Mouse (Mus musculus) 3134 (cell line): ENCODE measurements around the gene Frmd4a.

Experiments used
- DNase-seq: peaks from one replicate; pipeline ENCODE4 v3.0.0-alpha.2; 2011; ENCODE audit warnings: low spot score; ENCODE audit not compliant: insufficient read length; ENCODE audit errors: extremely low read depth

Frmd4a gene

DNA sequence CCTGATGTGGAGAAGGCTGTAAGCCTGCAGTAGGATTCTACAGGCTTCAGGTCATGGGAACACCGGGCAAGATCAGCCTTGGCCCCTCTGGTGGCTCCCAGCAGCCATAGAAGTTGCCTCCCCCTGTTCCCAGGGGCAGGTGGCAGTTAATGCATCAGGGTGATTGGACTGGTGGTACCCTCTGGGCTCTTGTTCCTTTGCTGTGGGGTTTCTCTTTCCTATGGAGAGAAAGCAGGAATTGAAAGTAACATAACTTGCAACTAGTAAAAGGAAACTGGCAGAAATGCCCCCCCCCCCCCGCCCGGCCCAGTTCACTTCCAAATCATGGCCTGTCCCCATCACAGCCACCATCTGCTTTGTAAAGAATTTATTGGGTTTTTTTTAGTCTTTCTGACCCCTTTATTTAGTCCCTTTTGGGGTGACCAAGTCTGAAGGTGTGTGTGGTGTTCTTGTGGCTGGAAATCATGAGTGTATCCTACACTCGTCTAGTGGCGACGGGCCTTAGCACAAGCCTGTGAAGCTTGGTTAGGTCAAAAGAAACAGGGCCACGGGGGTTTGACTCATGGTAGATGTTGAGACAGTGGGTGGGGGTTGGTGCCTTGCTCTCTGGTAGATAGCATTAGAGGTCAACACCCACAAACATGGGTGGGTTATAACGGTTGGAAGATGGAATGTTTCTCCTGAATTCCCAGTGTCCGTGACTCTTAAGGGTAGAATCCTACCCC, 549.6 kb downstream of the Frmd4a start:
- DNase-seq: no peak

DNA sequence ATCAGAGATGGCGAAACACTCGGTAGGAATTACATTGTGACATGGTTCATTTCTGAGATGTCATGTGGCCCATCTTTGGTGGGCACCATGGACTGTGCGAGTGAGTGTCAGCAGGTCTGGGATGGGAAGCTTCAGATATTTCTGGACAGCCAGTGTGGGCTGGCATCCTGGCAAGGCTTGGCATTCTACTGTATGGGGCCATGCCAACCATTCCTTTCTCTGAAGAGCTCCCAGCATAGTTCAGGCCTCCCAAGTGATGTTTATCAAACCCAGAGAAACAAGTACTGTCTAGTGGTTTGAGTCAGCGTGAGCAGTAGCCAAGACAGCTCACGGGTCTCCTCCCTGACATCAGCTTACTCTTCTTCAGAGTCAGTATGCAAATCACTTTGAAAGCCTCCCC, 551.5 kb downstream of the Frmd4a start:
- no peak for DNase-seq

DNA sequence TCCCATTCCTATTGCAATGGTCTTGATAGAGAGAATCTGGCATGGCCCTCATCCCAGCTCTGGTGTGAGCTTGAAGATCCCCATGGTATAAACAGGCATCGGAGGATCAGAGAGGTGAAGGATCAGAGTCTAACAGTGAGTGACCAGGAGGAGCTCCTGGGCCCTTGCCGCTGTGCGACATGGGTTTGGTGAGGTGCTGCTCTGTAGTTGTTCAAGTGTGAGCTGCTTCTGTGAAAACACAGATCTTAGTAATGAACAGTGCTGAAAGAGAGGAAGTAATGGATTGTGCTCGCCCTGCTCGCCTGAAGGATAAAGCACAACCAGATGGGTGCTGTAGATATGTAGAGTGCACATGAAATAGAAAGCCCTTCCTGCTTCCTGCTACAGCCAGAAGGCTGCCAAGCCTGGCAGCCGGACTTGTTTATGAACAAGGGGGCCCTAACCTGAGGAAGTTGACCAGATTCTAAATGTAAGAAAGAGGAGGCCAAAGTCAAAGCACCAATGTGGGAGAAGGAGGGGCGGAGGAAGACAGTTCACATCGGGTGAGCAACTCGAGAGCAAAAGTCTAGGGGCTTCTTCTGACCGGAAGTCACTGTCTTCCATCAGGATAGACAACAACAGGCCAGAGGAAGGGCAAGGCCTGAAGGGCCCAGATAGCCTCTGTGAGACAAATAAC, 552.8 kb downstream of the Frmd4a start:
- DNase-seq: no peak

DNA sequence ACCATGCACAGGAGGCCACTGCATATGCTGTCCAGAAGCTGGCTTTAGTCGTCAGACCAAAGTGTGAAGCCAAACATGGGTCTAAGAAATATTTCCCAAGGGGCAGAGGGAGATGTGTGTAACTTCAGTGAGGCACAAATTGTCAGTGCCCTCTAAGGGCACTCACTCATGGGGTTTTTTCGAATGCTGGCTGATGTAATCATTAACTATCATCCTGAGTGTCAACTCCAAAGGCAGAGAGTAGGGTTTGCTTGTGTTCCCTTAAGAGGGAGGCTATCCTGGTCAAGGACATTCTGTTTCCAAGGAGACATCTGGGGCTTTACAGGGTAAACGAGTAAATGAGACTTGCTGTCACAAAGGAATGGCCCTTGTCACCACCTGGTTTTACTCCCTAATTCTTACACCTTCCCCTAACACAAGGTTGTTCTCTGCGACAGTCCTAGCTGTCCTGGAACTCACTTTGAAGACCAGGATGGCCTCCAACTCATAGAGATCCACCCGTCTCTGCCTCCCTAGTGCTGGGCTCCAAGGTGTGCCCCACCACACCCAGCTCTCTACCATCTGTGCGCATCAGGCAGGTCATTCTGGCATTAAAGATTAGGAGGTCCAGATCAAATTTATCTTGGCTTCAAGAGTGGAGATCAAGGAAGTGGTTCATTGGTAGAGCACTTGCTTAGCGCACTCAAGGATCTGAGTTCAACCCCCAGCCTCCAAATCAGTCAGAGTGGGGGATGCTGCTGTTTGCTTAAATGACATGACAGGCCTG, 555.2 kb downstream of the Frmd4a start:
- no peak for DNase-seq

DNA sequence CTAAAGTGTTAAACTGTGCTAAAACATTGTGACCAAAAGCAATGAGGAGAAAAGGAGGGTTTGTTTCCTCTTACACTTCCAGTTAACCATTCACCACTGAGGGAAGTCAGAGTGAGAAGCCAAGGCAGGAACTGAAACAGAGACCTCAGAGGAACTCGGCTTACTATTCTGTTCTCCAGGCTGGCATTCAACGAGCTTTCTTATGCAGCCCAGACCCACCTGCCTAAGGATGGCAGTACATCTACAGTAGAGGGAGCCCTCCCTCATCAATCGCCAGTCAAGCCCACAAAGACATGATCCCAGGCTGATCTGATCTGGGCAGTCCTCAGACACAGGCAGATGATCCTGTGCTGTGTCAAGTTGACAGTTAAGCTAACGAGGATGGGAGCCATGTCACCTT, 555.9 kb downstream of the Frmd4a start:
- no peak for DNase-seq

DNA sequence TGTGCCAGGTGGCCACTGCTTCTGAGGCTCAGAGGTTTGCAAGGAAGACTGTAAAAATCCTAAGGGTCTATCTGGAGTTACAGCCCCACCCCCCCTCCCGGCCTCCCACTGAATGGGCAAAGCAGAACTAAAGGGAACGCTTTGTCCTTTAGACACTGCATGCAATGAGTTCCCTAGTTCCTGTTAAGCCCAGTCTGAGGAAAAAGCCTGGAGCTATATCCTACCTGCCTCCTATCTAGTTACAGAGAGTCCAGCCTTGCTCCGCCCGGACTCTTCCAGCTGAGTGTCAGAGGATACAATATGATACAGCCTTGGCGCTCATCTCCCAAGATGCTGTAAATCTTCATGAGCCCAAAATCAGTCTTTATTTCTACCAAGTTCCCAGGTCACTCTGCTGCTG, 556.7 kb downstream of the Frmd4a start:
- no peak for DNase-seq

DNA sequence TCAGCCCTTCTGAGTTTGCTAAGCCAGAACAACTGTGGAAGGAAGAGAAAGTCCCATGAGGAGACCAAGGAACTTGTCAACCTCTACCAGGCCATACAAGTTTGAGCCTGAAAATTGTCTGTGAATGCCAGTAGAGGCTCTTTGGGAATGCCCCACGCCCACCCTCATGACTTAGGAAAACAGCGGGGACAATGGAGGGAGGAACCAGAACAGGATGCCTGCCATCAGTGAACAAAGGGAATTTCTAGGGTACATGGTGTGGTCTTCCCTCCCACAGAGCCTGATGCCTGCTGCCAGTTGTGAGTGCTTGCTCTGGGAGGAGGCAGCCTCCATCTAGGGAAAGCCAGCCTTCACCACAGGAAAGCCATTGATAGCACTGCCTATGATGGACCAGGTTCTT, 557.6 kb downstream of the Frmd4a start:
- DNase-seq: no peak

DNA sequence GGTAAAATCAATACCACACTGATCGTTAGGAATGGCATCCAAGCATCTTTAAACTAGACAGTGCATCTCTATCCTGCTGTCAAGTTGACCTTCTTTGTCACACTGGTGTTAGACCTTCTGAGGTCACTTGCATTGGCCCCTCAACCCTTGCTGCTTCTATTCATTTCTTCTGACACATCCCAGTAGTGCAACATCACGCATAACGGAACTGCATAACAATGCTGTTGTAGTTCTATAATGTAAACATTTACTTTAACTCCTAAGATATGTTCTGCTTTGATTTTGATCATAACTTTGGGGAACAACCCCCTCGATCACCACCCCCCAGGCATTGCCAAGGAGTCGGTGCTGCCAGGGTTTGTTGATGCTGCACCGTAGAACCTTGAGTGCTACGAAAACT, 558.5 kb downstream of the Frmd4a start:
- DNase-seq: no peak

DNA sequence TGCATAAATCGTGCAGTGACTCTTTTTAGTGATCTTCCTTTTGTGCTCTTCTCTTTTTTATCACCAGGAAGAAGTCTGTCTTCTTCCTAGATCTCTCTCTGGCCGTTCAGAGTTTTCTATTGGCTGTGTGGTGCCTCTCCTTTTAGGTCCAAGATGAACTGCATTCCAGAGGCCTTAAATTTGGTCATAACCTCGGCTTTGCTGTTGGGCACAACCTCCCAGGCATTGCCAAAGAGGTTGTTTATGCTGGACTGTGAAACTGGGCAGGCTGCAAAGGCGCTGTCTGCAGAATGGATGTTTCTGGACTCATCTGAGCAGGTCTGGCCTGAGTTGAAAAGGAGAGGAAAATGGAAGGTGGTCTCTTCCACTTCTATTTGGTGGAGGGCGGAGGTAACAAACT, 560.8 kb downstream of the Frmd4a start:
- DNase-seq: no peak

DNA sequence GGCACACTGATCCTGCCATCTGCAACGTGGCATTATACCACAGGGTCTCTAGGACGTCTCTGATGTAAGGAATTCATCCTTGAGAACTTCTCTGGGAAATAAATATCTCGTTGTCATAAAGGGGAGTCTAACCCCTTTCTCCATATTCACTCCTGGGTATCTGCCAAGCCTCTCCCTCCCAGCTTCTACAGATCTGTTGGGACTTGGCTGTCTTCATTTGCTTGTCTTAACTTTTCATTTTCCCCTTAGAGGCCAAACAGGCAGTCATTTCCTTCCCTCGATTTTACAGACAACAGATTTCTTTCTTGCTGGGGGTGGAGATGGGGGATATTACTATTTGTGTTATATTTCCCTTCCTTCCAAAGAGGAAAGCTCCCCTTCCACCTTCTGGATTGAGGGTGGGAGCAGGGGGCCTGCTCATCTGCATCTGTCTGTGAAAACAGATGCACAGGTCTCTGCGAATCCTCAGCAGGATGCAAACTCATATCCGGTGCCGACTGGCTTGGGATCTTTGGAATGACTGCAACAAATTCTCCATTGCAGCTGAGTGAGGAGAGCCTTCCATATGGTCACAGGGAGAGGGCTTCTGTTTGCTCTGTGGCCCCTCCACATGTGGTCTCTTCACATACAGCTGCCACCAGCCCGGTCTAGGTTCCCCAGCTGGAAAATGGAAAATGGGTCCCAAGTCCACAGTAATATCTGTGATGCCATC, 562.0 kb downstream of the Frmd4a start:
- DNase-seq: no peak

DNA sequence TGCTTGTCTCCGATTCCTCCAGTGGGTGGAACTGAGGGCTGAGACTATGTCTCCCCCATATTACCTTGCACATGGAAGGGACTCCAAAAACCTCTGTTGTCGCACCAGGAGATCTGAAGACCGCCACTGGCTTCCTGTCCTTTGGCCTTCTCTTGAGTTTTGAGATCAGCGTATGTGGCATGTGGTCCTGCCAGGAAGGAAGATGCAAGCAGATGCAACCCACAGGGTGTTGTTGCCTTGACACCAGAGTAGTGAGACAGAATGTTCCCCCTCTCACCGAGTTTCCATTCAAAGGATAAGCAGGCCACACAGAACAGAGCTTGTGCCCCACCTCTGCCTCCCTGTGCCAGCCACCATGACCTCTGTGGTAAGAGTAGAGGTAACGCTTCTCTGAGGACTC, 563.1 kb downstream of the Frmd4a start:
- DNase-seq: no peak

DNA sequence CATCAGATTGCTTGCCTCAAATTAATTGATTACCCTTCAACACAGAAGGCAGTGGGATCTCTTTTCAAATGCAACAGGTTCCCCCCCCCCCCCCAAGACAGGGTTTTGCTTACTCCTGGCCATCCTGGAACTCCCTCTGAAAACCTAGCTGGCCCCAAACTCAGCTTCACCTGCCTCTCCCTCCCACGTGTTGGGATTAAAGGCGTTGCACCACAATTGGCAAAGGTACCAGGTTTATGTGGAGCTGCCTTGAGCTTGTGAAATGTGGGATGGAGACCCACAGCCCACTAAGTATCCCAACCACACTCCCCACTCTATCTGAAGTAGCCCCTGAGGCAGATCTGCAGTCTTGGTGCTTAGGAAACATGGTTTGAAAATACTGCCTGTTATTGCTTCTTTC, 565.4 kb downstream of the Frmd4a start:
- DNase-seq: no peak

DNA sequence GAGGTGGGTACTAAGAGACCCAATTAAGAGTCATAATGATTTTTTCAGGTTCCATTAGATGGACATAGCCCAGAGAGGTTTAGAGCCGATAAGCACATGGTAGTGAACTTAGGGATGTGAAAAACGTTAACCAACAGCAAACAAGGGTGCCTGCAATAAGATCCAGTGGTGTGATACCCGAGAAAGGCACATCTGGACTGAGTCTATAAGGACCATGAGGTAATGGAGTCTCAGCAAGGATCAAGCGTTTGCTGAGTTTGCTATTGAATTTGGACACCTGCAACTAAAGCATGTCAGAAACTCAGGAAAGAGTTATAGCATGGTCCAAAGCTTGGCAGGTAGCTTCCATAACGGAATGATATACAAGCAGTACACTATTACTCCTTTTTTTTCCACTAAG, 566.7 kb downstream of the Frmd4a start:
- no peak for DNase-seq

DNA sequence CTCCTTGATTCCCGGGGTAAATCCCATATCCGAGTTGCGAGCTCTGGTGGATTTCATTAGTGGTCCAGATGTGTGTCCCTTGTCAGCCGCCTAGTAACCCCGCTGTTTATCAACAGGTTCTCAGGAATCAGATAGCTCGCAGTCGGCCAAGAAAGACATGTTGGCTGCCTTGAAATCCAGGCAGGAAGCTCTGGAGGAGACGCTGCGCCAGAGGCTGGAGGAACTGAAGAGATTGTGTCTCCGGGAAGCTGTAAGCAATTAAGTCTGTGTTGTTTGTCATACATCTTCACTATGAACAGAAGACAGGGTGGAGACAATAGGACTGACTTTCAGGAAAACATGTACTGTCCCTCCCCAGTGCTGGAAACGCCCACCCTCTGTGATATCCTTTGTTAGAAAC, 568.7 kb downstream of the Frmd4a start:
- DNase-seq: no peak

DNA sequence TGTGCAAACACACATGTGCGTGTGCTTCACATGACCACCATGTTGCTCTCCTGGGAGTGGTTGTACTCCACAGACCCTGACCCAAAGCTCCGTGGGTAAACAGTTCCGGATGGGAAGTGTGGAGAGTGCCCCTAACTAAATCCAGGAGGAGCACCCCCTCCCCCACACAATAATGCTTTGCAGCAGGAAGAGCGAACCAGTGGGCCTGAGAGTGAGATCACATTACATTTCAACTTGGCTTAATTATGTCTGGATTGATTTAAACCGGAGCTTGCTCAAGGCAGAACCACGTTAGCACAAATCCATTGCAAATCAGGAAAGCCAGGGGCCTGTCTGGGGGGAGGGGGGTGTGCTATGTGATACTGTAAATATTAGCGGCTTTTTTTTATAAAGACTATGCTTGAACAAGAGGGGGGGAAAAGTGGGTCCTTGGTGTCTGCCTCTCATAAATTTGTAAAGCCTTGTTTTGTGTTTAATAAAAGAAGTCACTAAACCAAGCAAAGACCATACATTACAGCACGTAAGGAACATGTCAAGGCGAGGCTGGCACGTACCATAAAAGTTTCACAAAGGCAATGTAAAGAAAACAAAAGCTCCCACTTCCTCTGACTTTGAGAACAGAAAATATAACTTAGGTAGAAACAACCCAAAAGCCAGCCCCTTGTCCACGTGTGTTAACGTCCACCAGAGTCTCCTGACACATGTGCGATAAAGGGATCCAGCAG, 570.3 kb downstream of the Frmd4a start:
- no peak for DNase-seq

DNA sequence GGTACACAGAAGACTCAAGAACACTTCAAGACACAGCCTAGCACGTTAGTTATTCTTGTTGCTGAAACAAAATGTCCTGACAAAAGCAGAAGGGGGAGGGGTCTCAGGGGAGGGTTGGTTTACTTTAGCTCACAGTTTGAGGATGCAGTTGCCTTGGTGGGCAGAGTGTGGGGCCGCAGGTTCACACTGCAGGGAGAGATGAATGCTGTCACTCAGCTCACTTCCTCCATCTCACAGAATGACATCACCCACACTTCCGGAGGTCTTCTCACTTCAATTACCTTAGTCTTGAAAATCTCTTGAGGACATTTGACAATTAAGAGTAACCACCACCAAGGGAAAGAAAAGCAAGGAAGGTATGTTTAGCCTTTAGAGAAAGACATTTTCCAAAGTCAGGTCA, 574.1 kb downstream of the Frmd4a start:
- DNase-seq: no peak

DNA sequence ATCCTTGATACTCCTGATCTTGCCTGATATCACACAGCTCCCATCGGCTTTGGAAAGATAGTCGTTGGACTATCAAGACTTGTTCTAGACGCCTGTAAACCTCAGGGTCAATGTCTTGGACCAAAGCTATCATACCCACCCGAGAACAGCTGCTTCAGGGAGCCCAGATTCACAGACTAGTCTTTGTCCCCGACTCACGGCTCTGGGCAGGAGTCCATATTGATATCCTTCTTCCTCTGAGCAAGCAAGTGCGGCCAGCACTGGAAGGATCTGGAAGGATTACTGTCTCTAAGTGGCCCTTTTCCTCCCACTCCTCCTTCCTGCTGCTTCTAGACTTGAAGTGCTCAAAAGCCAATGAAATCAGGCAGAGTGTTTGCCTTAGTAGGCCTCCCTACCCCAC, 575.1 kb downstream of the Frmd4a start:
- no peak for DNase-seq

DNA sequence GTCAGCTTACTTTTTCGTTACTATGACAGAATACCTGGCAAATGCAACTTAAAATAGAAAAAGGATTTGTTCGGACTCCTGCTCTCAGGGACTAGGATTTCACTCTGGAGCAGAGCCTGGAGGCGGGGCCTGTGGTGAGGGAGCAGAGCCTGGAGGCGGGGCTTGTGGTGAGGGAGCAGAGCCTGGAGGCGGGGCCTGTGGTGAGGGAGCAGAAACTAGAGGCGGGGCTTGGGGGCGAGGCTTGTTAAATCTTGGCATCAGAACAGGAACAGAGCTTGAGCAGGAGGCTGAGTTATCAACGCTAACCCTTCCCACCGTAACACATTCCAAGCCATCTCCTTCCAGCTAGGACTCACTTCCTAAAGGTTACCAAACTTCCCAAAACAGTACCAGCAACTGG, 575.9 kb downstream of the Frmd4a start:
- peak; percentile 80 for DNase-seq

DNA sequence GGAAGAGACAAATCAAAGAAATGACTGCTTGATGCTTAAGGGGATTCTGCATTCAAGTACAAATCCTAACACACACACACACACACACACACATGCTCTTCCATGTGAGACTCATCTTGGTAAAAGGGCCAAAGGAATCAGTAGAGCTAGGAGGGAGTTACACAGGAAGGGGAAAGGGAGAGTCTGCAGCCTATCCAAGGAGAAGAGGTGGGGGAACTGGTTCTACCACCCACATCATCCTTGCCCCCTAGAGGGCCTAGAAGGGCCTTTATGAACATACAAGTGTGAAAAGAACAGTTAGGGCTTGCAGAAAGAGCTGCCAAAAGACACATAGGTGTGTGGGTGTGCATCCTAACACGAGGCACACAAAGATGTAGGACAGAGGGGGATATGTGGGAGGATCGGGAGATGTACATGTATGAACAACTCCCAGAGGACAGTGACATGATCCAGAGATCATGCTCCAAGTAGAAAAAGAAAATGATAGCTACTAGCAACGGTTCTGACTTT, 576.4 kb downstream of the Frmd4a start:
- DNase-seq: no peak

DNA sequence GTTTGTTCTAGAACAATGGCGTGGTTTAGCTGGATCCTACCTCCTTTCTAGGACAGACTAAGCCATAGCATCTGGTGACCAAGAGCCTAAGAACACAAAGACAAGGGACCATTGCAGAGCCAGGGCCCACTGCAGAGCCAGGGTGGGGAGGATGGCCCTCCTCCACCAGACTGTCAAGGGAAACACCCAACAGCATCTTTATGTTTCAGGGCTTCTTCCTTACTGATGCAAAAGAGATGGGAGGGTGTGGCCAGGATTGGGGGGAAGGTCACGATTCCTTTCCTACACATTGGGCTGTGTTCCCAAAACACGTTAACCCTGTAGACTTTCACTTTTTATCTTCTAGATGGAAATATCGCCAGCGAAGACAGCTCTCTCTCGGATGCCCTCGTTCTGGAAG, 579.5 kb downstream of the Frmd4a start:
- no peak for DNase-seq
